Mouse (Mus musculus): Measurements from ENCODE around the gene Polr2b. TPM values are rescaled to one million over a fixed set of nuclear protein-coding genes. Genes with fewer than 3 reads are reported as not detected.

The Polr2b gene
- polyA plus RNA-seq, 1 experiment from 2014 or later = 115 TPM

GRCm38 (mm10) chr5:77393094-77393619 lies 83.2 kb downstream of the Polr2b start:
- Histone ChIP-seq H3K27me3 (ENCODE audit: control insufficient read depth, insufficient read depth, low read length) (no peaks in the 10 kb centered on the region), H3K27ac (ENCODE audit: low read depth, low read length) (no peak overlapping the region), H3K36me3 (ENCODE audit: control insufficient read depth, insufficient read depth, low read length) (no peaks in the 10 kb centered on the region), H3K9ac (ENCODE audit: low read length) (no peak overlapping the region), H3K4me2 (ENCODE audit: low read depth, low read length, severe bottlenecking) (no peak overlapping the region), H3K4me3 (ENCODE audit: low read depth, low read length) (no peak overlapping the region), H3K9me3 (ENCODE audit: control insufficient read depth, low read length) (no peaks in the 10 kb centered on the region), H3K4me1 (replicated peaks; ENCODE audit: control insufficient read depth, insufficient read depth, low read length) (no peaks in the 10 kb centered on the region; the same call in 1 of the 2 replicates)
- DNase-seq (ENCODE audit: low spot score) = no peak
- ATAC-seq (replicated peaks; ENCODE audit: low FRiP score) = no peak
- WGBS = 88% methylated on average over 10 of the region's 10 CpGs

DNA sequence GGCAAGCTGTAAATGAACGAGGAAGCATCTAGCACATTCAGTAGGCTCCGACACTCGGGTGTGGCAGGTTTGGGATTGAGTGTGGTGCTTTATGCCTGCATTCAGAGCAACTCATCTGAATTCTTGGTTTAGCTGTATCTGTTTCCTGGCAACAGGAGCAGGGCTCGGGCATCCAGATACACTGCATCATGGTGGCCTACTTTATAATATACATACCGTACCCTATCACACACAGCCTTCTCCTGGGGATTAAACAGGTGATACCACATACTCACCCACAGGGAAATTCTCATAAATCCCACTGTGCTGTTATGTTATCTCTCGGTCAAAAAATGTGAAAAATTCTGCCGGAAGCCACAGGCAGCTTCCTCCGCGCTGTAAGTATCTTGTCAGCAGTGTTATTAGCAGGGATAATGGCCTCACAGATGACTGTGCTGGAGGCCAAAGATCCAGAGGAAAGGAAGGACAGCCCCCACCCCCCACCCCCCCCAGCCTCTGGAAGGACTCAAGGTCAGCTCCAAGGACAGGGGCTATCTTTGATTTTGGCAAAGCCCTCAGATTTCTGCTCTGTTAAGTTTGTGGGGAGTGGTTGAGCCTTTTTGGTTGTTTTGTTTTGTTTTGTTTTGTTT lies 84.2 kb downstream of the Polr2b start:
- Histone ChIP-seq H3K27ac (ENCODE audit: low read depth, low read length) (no peak overlapping the region), H3K9ac (ENCODE audit: low read length) (no peak overlapping the region), H3K4me2 (ENCODE audit: low read depth, low read length, severe bottlenecking) (no peak overlapping the region), H3K27me3 (ENCODE audit: control insufficient read depth, insufficient read depth, low read length) (no peaks in the 10 kb centered on the region), H3K9me3 (ENCODE audit: control insufficient read depth, low read length) (no peaks in the 10 kb centered on the region), H3K36me3 (ENCODE audit: control insufficient read depth, insufficient read depth, low read length) (no peaks in the 10 kb centered on the region), H3K4me1 (replicated peaks; ENCODE audit: control insufficient read depth, insufficient read depth, low read length) (no peaks in the 10 kb centered on the region; the same call in 1 of the 2 replicates), H3K4me3 (ENCODE audit: low read depth, low read length) (no peak overlapping the region)
- DNase-seq (ENCODE audit: low spot score) (no peak), ATAC-seq (replicated peaks; ENCODE audit: low FRiP score) (no peak)
- 75% methylated on average over 9 of the region's 9 CpGs for WGBS

- Histone ChIP-seq H3K9me3 (ENCODE audit: control insufficient read depth, low read length) (no peaks in the 10 kb centered on the region), H3K4me2 (ENCODE audit: low read depth, low read length, severe bottlenecking) (no peak overlapping the region), H3K4me1 (replicated peaks; ENCODE audit: control insufficient read depth, insufficient read depth, low read length) (no peaks in the 10 kb centered on the region; the same call in 1 of the 2 replicates), H3K4me3 (ENCODE audit: low read depth, low read length) (no peak overlapping the region), H3K27me3 (ENCODE audit: control insufficient read depth, insufficient read depth, low read length) (no peaks in the 10 kb centered on the region), H3K27ac (ENCODE audit: low read depth, low read length) (no peak overlapping the region), H3K36me3 (ENCODE audit: control insufficient read depth, insufficient read depth, low read length) (no peaks in the 10 kb centered on the region), H3K9ac (ENCODE audit: low read length) (no peak overlapping the region)
- 59% methylated on average over 14 of the region's 14 CpGs for WGBS
- ATAC-seq (replicated peaks; ENCODE audit: low FRiP score) (no peak), DNase-seq (ENCODE audit: low spot score) (no peak)
Measured at GRCm38 (mm10) chr5:77398285-77399057, 88.5 kb downstream of the Polr2b start.

Small RNAs within 50 kb of the gene (microRNA-seq; reads per million reads assigned to microRNA genes)
- not detected for gene Mir5098 (ENCODE audit: insufficient number of aligned reads)

Other genes starting within 250 kb of the Polr2b start
- gene Hopx, start 195.0 kb upstream of the Polr2b start, polyA plus RNA-seq (2014; fragmentation: Nextera tagmentation; extraction: Ambion mirVana) = 0.63 and 0.87 TPM in 2 replicates
- 0.63 and 1.2 TPM in 2 replicates for gene Spink2, start 98.7 kb upstream of the Polr2b start, polyA plus RNA-seq (2014; fragmentation: Nextera tagmentation; extraction: Ambion mirVana)
- gene Rest, start 44.7 kb upstream of the Polr2b start, polyA plus RNA-seq (2014; fragmentation: Nextera tagmentation; extraction: Ambion mirVana) = 24.7 and 25.3 TPM in 2 replicates
- gene Noa1, start 63 bp upstream of the Polr2b start, polyA plus RNA-seq (2014; fragmentation: Nextera tagmentation; extraction: Ambion mirVana) = 39.3 and 39.6 TPM in 2 replicates
- gene Igfbp7, start 97.9 kb downstream of the Polr2b start, polyA plus RNA-seq (2014; fragmentation: Nextera tagmentation; extraction: Ambion mirVana) = 15.4 and 20.5 TPM in 2 replicates